Mouse (Mus musculus): ENCODE results near the gene Sema3f. TPM values are rescaled to one million over a fixed set of nuclear protein-coding genes. Genes with fewer than 3 reads are reported as not detected.
A peak's percentile ranks its signal among the peaks of the same experiment; 100 is the strongest.

Sema3f gene
- 1 to 10 TPM; 6.2 to 6.8 TPM for total RNA-seq (2021)
- long read RNA-seq, experiment 1, partial matches to known transcripts: 2 of 8 reads
- long read RNA-seq, experiment 1, other reads (novel, unspliced or antisense): 6 of 8 reads
- long read RNA-seq, experiment 2, partial matches to known transcripts: 0 of 2 reads
- long read RNA-seq, experiment 2, other reads (novel, unspliced or antisense): 2 of 2 reads

GRCm38 (mm10) chr9:107709697-107710483 lies at the start of gene Sema3f:
Sema3f (minus strand) TSS chr9:107710475.
- peak; percentile 74 for DNase-seq (ENCODE audit: low spot score)

GRCm38 (mm10) chr9:107759593-107759992 lies 49.3 kb upstream of the Sema3f start:
- DNase-seq (ENCODE audit: low spot score): no peak

GRCm38 (mm10) chr9:107750378-107750777 lies 40.1 kb upstream of the Sema3f start:
- DNase-seq (ENCODE audit: low spot score): no peak

- no peak for DNase-seq (ENCODE audit: low spot score)
Measured at GRCm38 (mm10) chr9:107748063-107748462, 37.8 kb upstream of the Sema3f start.

- DNase-seq (ENCODE audit: low spot score): no peak
Measured at GRCm38 (mm10) chr9:107747310-107747709, 37.0 kb upstream of the Sema3f start.

- no peak for DNase-seq (ENCODE audit: low spot score)
Measured at GRCm38 (mm10) chr9:107746679-107747078, 36.4 kb upstream of the Sema3f start.

- no peak for DNase-seq (ENCODE audit: low spot score)
Measured at GRCm38 (mm10) chr9:107744061-107744460, 33.8 kb upstream of the Sema3f start.

- DNase-seq (ENCODE audit: low spot score): no peak
Measured at GRCm38 (mm10) chr9:107738841-107739202, 28.5 kb upstream of the Sema3f start.

GRCm38 (mm10) chr9:107738020-107738840 lies 28.0 kb upstream of the Sema3f start:
- peak; percentile 84 for DNase-seq (ENCODE audit: low spot score)

GRCm38 (mm10) chr9:107736185-107736485 lies 25.9 kb upstream of the Sema3f start:
- DNase-seq (ENCODE audit: low spot score): no peak

- no peak for DNase-seq (ENCODE audit: low spot score)
Measured at GRCm38 (mm10) chr9:107735356-107736184, 25.3 kb upstream of the Sema3f start.

GRCm38 (mm10) chr9:107734567-107734971 lies 24.3 kb upstream of the Sema3f start:
- no peak for DNase-seq (ENCODE audit: low spot score)

GRCm38 (mm10) chr9:107729709-107730108 lies 19.4 kb upstream of the Sema3f start:
- no peak for DNase-seq (ENCODE audit: low spot score)

- no peak for DNase-seq (ENCODE audit: low spot score)
Measured at GRCm38 (mm10) chr9:107728919-107729670, 18.8 kb upstream of the Sema3f start.

GRCm38 (mm10) chr9:107727041-107727440 lies 16.8 kb upstream of the Sema3f start:
- DNase-seq (ENCODE audit: low spot score): no peak

GRCm38 (mm10) chr9:107724796-107725195 lies 14.5 kb upstream of the Sema3f start:
- DNase-seq (ENCODE audit: low spot score): no peak

GRCm38 (mm10) chr9:107723794-107724531 lies 13.7 kb upstream of the Sema3f start:
- no peak for DNase-seq (ENCODE audit: low spot score)

- no peak for DNase-seq (ENCODE audit: low spot score)
Measured at GRCm38 (mm10) chr9:107723292-107723691, 13.0 kb upstream of the Sema3f start.

- DNase-seq (ENCODE audit: low spot score): no peak
Measured at GRCm38 (mm10) chr9:107718781-107719540, 8.7 kb upstream of the Sema3f start.
